Mouse (Mus musculus): Measurements from ENCODE around the gene Ifne. TPM values are rescaled to one million over a fixed set of nuclear protein-coding genes. Genes with fewer than 3 reads are reported as not detected.

Gene Ifne
- polyA plus RNA-seq, 1 experiment from 2014 or later = not detected

DNA sequence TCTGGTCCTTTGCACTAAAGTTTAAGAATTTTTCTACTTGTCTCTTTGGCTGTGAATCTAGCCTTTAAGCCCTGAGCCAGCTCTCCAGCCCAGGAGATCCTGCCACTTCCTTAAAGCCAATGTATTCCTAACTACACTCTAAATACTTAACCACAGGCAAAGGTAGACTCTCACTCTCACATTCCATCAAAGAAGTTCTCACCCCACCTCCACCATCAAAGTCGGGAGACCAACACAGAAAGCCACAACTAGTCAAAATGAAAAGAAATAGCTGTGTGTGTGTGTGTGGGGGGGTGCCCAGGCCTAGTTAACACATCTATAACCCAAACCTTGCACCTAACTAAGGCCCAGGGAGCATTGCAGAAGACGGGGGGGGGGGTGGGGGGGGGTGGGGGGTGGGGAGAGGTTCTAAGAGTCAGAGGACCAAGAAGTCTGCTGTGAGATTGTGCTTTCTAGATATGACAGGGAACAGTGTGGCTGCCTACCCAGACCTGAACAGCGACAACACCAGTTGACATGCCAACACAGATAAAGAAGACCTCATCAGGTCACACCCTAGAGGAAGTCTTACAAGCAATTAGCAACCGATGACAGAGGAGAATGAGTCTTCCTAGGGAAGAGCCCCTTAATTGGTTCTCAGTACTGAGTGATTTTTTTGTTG lies 4.4 kb downstream of the Ifne start:
- Histone ChIP-seq H3K4me1 (replicated peaks; ENCODE audit: control insufficient read depth, insufficient read depth, low read length) (no peaks in the 10 kb centered on the region), H3K27me3 (ENCODE audit: control insufficient read depth, insufficient read depth, low read length) (no peaks in the 10 kb centered on the region), H3K36me3 (ENCODE audit: control insufficient read depth, insufficient read depth, low read length) (no peaks in the 10 kb centered on the region), H3K9me3 (ENCODE audit: control insufficient read depth, low read length) (no peaks in the 10 kb centered on the region), H3K27ac (ENCODE audit: low read depth, low read length) (no peak overlapping the region), H3K9ac (ENCODE audit: low read length) (no peak overlapping the region), H3K4me2 (ENCODE audit: low read depth, low read length, severe bottlenecking) (no peak overlapping the region), H3K4me3 (ENCODE audit: low read depth, low read length) (no peak overlapping the region)
- ATAC-seq (replicated peaks; ENCODE audit: low FRiP score) = no peak
- no peak for DNase-seq (ENCODE audit: low spot score)
- 77% methylated on average over 4 of the region's 4 CpGs for WGBS

DNA sequence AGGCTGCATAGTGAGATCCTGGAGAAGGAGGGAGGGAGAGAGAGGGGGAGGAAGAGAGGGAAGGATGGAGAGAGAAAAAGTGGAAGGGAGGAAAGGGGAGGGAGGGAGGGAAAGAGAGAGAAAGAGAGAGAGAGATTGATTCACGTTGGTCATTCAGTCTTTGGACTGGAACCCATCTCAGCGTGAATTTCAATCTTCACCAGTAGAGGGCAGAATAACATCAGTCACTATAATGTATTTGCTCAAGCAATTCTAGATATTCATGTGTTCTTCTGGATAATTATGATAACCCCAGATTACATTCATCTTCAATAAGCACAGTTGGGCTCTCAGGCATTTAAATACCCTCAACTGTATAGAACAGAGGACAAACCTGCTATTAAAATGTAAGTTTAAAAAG lies 7.3 kb downstream of the Ifne start:
- Histone ChIP-seq H3K27me3 (ENCODE audit: control insufficient read depth, insufficient read depth, low read length) (no peaks in the 10 kb centered on the region), H3K4me1 (replicated peaks; ENCODE audit: control insufficient read depth, insufficient read depth, low read length) (no peaks in the 10 kb centered on the region), H3K27ac (ENCODE audit: low read depth, low read length) (no peak overlapping the region), H3K4me2 (ENCODE audit: low read depth, low read length, severe bottlenecking) (no peak overlapping the region), H3K36me3 (ENCODE audit: control insufficient read depth, insufficient read depth, low read length) (no peaks in the 10 kb centered on the region), H3K9me3 (ENCODE audit: control insufficient read depth, low read length) (no peaks in the 10 kb centered on the region), H3K9ac (ENCODE audit: low read length) (no peak overlapping the region), H3K4me3 (ENCODE audit: low read depth, low read length) (no peak overlapping the region)
- ATAC-seq (replicated peaks; ENCODE audit: low FRiP score) (no peak), DNase-seq (ENCODE audit: low spot score) (no peak)
- 0% methylated on average over 2 of the region's 2 CpGs for WGBS

DNA sequence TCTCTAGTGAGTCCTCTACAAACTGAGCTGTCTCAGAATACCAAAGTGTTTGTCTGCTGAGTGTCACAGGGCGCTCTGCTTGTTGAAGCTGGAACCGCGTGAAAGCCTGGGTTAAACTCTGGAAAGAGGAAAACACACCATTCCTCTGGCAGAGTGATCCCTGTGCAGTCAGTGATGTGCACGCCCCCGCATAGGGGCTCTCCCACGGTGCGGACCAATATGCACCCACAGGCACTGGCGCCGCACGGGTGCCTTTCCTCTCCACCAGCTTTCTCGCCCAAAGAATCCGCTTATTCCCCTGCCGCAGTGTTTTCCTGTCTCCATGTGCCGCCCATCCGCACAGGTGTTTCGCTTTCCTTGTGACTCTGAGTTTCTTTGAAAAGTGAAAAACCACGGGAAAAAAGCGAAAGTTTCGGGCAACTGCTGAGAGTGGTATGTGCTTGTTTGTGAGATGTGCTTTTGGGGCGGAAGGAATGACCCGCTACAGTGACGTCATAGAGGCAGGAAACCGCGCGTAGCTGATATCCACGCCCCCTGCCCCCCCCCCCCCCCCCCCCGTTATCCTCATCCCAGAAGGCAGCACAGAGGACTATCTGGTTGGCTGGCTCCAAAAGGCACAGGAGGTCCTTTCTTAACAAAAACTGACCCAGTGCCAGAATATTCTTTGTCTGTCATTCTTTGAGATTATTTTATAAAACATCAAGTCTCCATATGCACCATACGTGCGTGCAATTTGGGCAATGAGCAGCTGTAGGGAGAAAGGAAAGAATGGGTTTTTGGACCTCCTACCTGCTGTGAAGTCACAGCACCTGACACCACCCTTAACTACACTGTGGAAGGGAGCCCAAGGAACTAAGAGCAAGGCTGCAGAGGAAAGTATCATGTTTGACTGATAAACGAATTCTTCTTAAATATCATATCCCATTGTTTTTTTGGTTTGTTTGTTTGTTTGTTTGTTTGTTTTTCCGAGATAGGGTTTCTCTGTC lies 11.8 kb downstream of the Ifne start:
- Histone ChIP-seq H3K4me3 (ENCODE audit: low read depth, low read length) (peak overlapping the region; percentile 51), H3K4me2 (ENCODE audit: low read depth, low read length, severe bottlenecking) (peak overlapping the region; percentile 95), H3K9ac (ENCODE audit: low read length) (peak overlapping the region; percentile 57), H3K4me1 (replicated peaks; ENCODE audit: control insufficient read depth, insufficient read depth, low read length) (peaks cover 1% of the 10 kb centered on the region; the same call in 1 of the 2 replicates), H3K36me3 (ENCODE audit: control insufficient read depth, insufficient read depth, low read length) (no peaks in the 10 kb centered on the region), H3K27ac (ENCODE audit: low read depth, low read length) (no peak overlapping the region), H3K27me3 (ENCODE audit: control insufficient read depth, insufficient read depth, low read length) (peaks cover 2% of the 10 kb centered on the region; the same call in 1 of the 2 replicates), H3K9me3 (ENCODE audit: control insufficient read depth, low read length) (no peaks in the 10 kb centered on the region)
- DNase-seq (ENCODE audit: low spot score) = peak; percentile 74
- 7% methylated on average over 29 of the region's 31 CpGs for WGBS
- peak; percentile 70 for ATAC-seq (replicated peaks; ENCODE audit: low FRiP score)

DNA sequence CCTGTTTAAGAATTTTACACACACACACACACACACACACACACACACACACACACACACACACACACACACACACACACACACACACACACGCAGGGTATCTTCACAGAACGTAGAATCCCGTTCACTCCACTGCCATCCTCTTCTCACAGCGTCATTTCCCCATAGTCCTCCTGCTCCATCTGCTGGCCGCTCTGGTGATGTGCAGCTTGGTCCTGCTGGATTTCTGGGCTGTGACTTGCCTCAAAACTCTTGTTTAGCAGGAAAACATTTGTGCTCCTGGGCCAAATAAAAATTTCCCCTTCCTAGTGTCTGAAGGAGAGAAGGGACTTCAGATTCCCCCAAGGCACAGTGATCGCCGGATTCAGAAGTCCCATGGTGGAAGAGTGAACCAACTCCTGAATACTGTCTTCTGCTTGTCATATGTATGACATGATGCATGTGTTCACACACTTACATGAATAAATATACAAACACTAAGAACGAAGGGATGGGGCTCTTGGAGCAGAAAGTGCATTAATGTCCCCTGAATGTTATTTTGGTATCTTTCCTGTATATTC lies 12.6 kb downstream of the Ifne start:
- Histone ChIP-seq H3K27ac (ENCODE audit: low read depth, low read length) (no peak overlapping the region), H3K4me2 (ENCODE audit: low read depth, low read length, severe bottlenecking) (peak overlapping the region; percentile 95), H3K27me3 (ENCODE audit: control insufficient read depth, insufficient read depth, low read length) (peaks cover 2% of the 10 kb centered on the region; the same call in 1 of the 2 replicates), H3K36me3 (ENCODE audit: control insufficient read depth, insufficient read depth, low read length) (no peaks in the 10 kb centered on the region), H3K4me1 (replicated peaks; ENCODE audit: control insufficient read depth, insufficient read depth, low read length) (peaks cover 4% of the 10 kb centered on the region; the same call in 1 of the 2 replicates), H3K4me3 (ENCODE audit: low read depth, low read length) (peak overlapping the region; percentile 51), H3K9me3 (ENCODE audit: control insufficient read depth, low read length) (no peaks in the 10 kb centered on the region), H3K9ac (ENCODE audit: low read length) (no peak overlapping the region; the same call in 1 of the 2 replicates)
- DNase-seq (ENCODE audit: low spot score) (peak; percentile 87), ATAC-seq (replicated peaks; ENCODE audit: low FRiP score) (peak; percentile 71)
- 2% methylated on average over 8 of the region's 8 CpGs for WGBS

DNA sequence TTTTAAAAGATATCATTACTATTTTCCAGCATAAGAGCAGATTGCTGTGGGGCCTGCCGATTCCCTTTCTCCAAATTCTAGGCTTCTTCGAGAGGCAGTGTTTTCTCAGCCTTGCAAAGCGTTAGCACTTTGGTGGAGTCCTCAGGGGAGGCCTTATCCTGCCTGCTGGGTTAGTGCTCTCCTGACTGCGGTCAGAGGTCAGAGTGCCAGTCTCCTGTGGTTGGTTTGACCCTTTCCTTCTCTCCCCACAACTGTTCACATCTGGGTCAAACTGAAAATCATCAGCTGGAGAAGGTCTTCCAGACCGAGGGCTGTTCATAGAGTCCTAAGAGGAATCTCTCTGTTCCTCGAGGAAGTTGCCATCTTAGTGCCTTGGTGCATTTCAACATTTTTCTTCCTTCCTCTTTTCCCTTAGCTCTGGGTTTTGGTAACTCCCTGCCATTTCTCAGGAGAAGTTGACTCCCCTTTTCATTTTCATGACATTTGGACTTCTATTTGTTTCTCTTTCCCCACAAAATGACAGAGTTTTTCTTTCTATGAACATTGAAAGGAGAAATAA lies 14.9 kb downstream of the Ifne start:
- ATAC-seq (replicated peaks; ENCODE audit: low FRiP score) = no peak
- Histone ChIP-seq H3K4me3 (ENCODE audit: low read depth, low read length) (no peak overlapping the region), H3K4me1 (replicated peaks; ENCODE audit: control insufficient read depth, insufficient read depth, low read length) (peaks cover 4% of the 10 kb centered on the region; the same call in 1 of the 2 replicates), H3K9ac (ENCODE audit: low read length) (no peak overlapping the region), H3K27ac (ENCODE audit: low read depth, low read length) (no peak overlapping the region), H3K4me2 (ENCODE audit: low read depth, low read length, severe bottlenecking) (no peak overlapping the region), H3K27me3 (ENCODE audit: control insufficient read depth, insufficient read depth, low read length) (peaks cover 2% of the 10 kb centered on the region; the same call in 1 of the 2 replicates), H3K36me3 (ENCODE audit: control insufficient read depth, insufficient read depth, low read length) (no peaks in the 10 kb centered on the region), H3K9me3 (ENCODE audit: control insufficient read depth, low read length) (no peaks in the 10 kb centered on the region)
- DNase-seq (ENCODE audit: low spot score) = no peak
- 57% methylated on average over 6 of the region's 6 CpGs for WGBS

DNA sequence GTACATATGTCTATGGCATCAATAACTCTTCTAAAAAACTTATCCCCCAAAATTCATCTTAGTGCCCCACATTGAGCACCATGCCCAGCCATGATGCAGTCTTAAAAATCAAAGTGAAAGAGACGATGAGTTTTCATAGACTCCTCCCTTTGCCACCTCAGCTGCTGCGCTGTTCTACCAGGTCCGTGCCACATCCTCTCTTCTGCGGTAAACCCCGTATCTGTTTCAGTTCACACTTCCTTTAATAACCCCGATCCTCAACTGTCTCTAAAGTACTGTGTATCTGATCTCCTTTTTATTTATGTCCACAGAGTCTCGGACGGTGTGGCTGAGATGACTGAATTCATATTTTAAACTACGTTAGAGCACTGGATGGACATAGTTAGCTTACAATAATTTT lies 15.4 kb downstream of the Ifne start:
- no peaks in the 10 kb centered on the region for H3K9me3 ChIP-seq (ENCODE audit: control insufficient read depth, low read length)
- 68% methylated on average over 9 of the region's 9 CpGs for WGBS
- DNase-seq (ENCODE audit: low spot score) (no peak), ATAC-seq (replicated peaks; ENCODE audit: low FRiP score) (no peak)
- no peak overlapping the region for H3K9ac ChIP-seq (ENCODE audit: low read length)
- no peak overlapping the region for H3K4me3 ChIP-seq (ENCODE audit: low read depth, low read length)
- H3K4me2 ChIP-seq (ENCODE audit: low read depth, low read length, severe bottlenecking) = no peak overlapping the region
- H3K4me1 ChIP-seq (replicated peaks; ENCODE audit: control insufficient read depth, insufficient read depth, low read length) = peaks cover 4% of the 10 kb centered on the region; the same call in 1 of the 2 replicates
- no peaks in the 10 kb centered on the region for H3K36me3 ChIP-seq (ENCODE audit: control insufficient read depth, insufficient read depth, low read length)
- peaks cover 2% of the 10 kb centered on the region; the same call in 1 of the 2 replicates for H3K27me3 ChIP-seq (ENCODE audit: control insufficient read depth, insufficient read depth, low read length)
- no peak overlapping the region for H3K27ac ChIP-seq (ENCODE audit: low read depth, low read length)

DNA sequence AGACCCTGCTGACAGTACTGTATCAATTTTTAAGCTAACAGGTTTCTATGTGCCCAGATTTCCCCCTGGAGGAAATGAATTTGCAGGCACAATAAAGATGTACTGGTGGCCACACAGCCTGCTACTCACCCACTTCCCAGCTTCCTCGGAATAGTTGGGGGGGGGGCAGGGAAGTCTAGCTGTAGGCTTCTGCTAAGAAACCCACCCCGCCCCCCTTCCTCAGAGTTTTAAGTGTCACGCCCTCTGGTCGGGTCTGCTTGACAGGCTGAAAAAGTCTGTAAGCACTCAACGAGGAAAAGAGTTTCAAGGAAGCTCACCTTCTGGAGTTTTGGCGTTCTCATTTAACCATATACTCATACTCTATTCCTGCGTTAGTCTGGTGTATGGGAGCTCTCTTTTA lies 16.7 kb downstream of the Ifne start:
- Histone ChIP-seq H3K9ac (ENCODE audit: low read length) (no peak overlapping the region), H3K27me3 (ENCODE audit: control insufficient read depth, insufficient read depth, low read length) (peaks cover 2% of the 10 kb centered on the region; the same call in 1 of the 2 replicates), H3K4me1 (replicated peaks; ENCODE audit: control insufficient read depth, insufficient read depth, low read length) (peaks cover 4% of the 10 kb centered on the region; the same call in 1 of the 2 replicates), H3K27ac (ENCODE audit: low read depth, low read length) (no peak overlapping the region), H3K4me2 (ENCODE audit: low read depth, low read length, severe bottlenecking) (no peak overlapping the region), H3K36me3 (ENCODE audit: control insufficient read depth, insufficient read depth, low read length) (no peaks in the 10 kb centered on the region), H3K9me3 (ENCODE audit: control insufficient read depth, low read length) (no peaks in the 10 kb centered on the region), H3K4me3 (ENCODE audit: low read depth, low read length) (no peak overlapping the region)
- no peak for DNase-seq (ENCODE audit: low spot score)
- ATAC-seq (replicated peaks; ENCODE audit: low FRiP score) = no peak
- WGBS = 7% methylated on average over 7 of the region's 7 CpGs

DNA sequence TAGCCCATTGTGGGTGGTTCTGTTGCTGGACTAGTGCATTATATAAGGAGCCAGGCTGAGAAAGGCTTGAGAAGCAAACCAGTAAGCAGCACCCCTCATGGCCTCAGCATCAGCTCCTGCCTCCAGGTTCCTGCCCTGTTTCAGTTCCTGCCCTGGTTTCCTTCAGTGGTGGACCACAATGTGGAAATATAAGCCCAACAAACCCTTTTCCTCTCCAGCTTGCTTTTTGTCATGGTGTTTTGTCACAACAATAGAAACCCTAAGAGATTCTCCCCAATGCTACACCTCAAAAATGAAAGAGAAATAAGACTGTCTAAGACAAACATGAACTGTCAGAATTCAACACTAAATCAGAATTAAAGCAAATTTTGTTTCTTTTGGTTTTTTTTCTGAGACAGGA lies 20.8 kb downstream of the Ifne start:
- no peak overlapping the region for H3K27ac ChIP-seq (ENCODE audit: low read depth, low read length)
- ATAC-seq (replicated peaks; ENCODE audit: low FRiP score) (no peak), DNase-seq (ENCODE audit: low spot score) (no peak)
- H3K4me3 ChIP-seq (ENCODE audit: low read depth, low read length) = no peak overlapping the region
- H3K9ac ChIP-seq (ENCODE audit: low read length) = no peak overlapping the region
- H3K9me3 ChIP-seq (ENCODE audit: control insufficient read depth, low read length) = no peaks in the 10 kb centered on the region
- no peak overlapping the region for H3K4me2 ChIP-seq (ENCODE audit: low read depth, low read length, severe bottlenecking)
- peaks cover 4% of the 10 kb centered on the region; the same call in 1 of the 2 replicates for H3K4me1 ChIP-seq (replicated peaks; ENCODE audit: control insufficient read depth, insufficient read depth, low read length)
- no peaks in the 10 kb centered on the region; the same call in 1 of the 2 replicates for H3K27me3 ChIP-seq (ENCODE audit: control insufficient read depth, insufficient read depth, low read length)
- no peaks in the 10 kb centered on the region for H3K36me3 ChIP-seq (ENCODE audit: control insufficient read depth, insufficient read depth, low read length)
